Mouse (Mus musculus) CH12.LX (cell line): Measurements from ENCODE around the gene B9d1.

Experiments used
- CTCF ChIP-seq, 2 experiments: IDR thresholded peaks in 1 of 2; conservative IDR thresholded peaks in 1 of 2; 2 replicates each; pipeline ENCODE4 v1.5.1; 2011 to 2012; ENCODE audit warnings: low read depth in 2 of 2, low read length in 2 of 2, improper control_type of control experiment in 1 of 2, inconsistent platforms in 1 of 2, mild to moderate bottlenecking in 1 of 2, moderate library complexity in 1 of 2
- EP300 ChIP-seq: IDR thresholded peaks from 2 replicates; pipeline ENCODE4 v1.6.1; 2011; ENCODE audit warnings: low read length, improper control_type of control experiment
- POLR2A ChIP-seq: IDR thresholded peaks from 2 replicates; pipeline ENCODE4 v1.6.1; 2011; ENCODE audit warnings: low read depth, mild to moderate bottlenecking, improper control_type of control experiment, low read length

DNA sequence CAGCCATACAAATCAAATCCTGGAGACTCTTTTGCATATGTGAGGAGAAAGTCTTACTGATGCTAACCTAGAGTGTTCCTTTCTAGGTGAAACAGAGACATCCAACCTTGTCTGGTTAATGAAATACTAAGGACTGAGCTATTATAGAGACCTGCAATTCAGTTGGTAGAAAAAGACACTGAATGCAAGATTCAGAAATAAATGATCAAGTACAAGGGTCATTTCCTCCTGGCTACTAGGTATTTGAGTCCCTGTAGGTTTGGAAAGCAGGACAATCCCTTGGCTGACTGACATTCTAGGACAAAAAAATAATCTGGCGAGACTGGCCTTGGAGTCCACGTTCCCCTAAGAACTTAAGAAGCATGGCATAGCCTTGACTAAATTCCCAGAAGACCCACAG is 40.6 kb downstream of the B9d1 start:
- TF ChIP-seq CTCF (conservative IDR thresholded peaks at IDR 0.05 in 1 of 2, IDR thresholded peaks at IDR 0.05 in 1 of 2; ENCODE audit: low read depth in 2 of 2, low read length in 2 of 2) (no peak), POLR2A (no peak), EP300 (no peak)
